Mouse (Mus musculus): ENCODE data around the gene Selplg.

DNA sequence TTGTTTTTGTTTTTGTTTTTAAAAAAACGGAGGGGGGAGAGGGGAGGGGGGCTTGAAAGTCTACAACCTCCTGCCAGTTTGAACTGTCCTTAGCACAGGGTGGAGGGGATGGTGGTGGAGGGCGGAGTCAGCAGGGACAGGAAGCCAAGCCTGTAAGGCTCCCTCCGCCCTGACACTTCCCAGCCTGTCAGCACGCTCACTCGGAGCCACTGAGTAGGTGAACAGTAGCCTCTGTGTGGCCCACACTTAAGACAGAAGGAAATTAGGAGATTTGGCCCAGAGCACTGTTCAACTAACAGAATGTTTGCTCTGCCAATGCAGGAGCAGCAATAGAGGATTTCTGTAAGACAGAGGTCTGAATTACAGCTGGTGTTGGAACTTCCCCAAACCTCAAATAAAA, 26.5 kb upstream of the Selplg start:
- no peak for TF ChIP-seq EP300 (optimal IDR thresholded peaks at IDR 0.05)
- TF ChIP-seq CTCF (IDR thresholded peaks at IDR 0.05; ENCODE audit: low read depth), result no peak
